Mouse (Mus musculus) liver, embryonic 14 days (tissue): ENCODE measurements around the gene Cry2. TPM values are rescaled to one million over a fixed set of nuclear protein-coding genes. Genes with fewer than 3 reads are reported as not detected.

Experiments used
- polyA plus RNA-seq: library from polyadenylated mRNA; depleted of rRNA; stranded (reverse); fragments of >200 nt; gene quantifications from 2 replicates; pipeline ENCODE4 v1.2.3, GENCODE M21; 2012; rRNA removed

Cry2 gene
- 6.2 and 7.2 TPM in 2 replicates for polyA plus RNA-seq

GRCm38 (mm10) chr2:92433578-92434374 is at the start of gene Cry2:
Cry2 (minus strand) TSS chr2:92434043.

GRCm38 (mm10) chr2:92459921-92460707 is 26.3 kb upstream of the Cry2 start, which contains the start of gene Slc35c1:
Slc35c1 (minus strand) TSS chr2:92460538.

GRCm38 (mm10) chr2:92401091-92401561 is 32.7 kb downstream of the Cry2 start, which contains the start of gene Mapk8ip1:
Mapk8ip1 (minus strand) TSS chr2:92401263.

GRCm38 (mm10) chr2:92381901-92382588 is 51.8 kb downstream of the Cry2 start, which contains the start of gene 1700029I15Rik:
1700029I15Rik (plus strand) TSS chr2:92382538.

GRCm38 (mm10) chr2:92374514-92374913 is 59.3 kb downstream of the Cry2 start, which contains the start of the genes Pex16 and Large2:
Pex16 (plus strand) TSS chr2:92374676.
Large2 (minus strand) TSS chr2:92374869.

Other genes starting within 250 kb of the Cry2 start
- 14.4 and 15.2 TPM in 2 replicates for gene Pex16, start 59.4 kb downstream of the Cry2 start, polyA plus RNA-seq
- gene Large2, start 59.2 kb downstream of the Cry2 start, polyA plus RNA-seq = 2.6 and 3.2 TPM in 2 replicates
- gene 1700029I15Rik, start 51.5 kb downstream of the Cry2 start, polyA plus RNA-seq = 0.89 and 1.1 TPM in 2 replicates
- 1.0 and 1.3 TPM in 2 replicates for gene Mapk8ip1, start 32.8 kb downstream of the Cry2 start, polyA plus RNA-seq
- gene Slc35c1, start 26.5 kb upstream of the Cry2 start, polyA plus RNA-seq = 5.2 and 6.7 TPM in 2 replicates
- gene Chst1, start 165.7 kb upstream of the Cry2 start, polyA plus RNA-seq = 0.12 and 0.17 TPM in 2 replicates